Mouse (Mus musculus): ENCODE data around the gene Igfn1. TPM values are rescaled to one million over a fixed set of nuclear protein-coding genes. Genes with fewer than 3 reads are reported as not detected.

Gene Igfn1
- polyA plus RNA-seq, 1 experiment = 7.1 TPM

DNA sequence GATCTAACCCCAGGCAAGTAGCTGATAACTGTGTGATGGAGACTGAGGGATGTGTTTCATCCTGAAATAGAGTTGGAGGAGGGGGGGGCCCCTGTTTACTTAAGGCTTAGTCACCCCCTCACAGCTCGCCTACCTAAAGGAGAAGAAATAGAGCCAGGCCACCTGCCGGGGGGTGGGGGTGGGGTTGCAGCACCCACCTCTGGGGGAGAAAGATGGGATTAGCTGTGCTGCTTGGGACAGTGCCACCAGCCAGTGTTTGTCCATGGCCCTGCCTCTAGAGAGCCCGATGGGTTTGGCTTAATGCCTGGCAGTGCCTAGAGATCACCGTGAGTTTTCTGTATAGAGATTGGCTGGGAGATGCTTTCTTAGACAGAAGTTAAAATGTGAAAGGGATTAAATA lies 34.7 kb upstream of the Igfn1 start:
- peak overlapping the region; percentile 18 for H3K4me2 ChIP-seq (ENCODE audit: low read depth)
- H3ac ChIP-seq (ENCODE audit: control insufficient read depth, insufficient read length) = no peak overlapping the region
- no peak for TF ChIP-seq E2F4 (IDR thresholded peaks at IDR 0.05; ENCODE audit: insufficient read depth)
- TF ChIP-seq MYOD1 (IDR thresholded peaks at IDR 0.05; ENCODE audit: control insufficient read depth in 1 of 3, insufficient read length in 2 of 3, low read depth in 2 of 3) = peak in 1 of 3 experiments; percentile 62
- no peaks in the 10 kb centered on the region for H3K79me2 ChIP-seq (ENCODE audit: control insufficient read depth, insufficient read depth)
- no peak overlapping the region for H3K4me3 ChIP-seq
- no peaks in the 10 kb centered on the region for H3K36me3 ChIP-seq (ENCODE audit: control insufficient read depth, insufficient read depth)
- H3K27me3 ChIP-seq (ENCODE audit: control insufficient read depth, insufficient read depth, insufficient read length) = peaks cover 5% of the 10 kb centered on the region

GRCm38 (mm10) chr1:136040452-136040851 lies 34.3 kb upstream of the Igfn1 start:
- Histone ChIP-seq H3K4me3 (no peak overlapping the region), H3K4me2 (ENCODE audit: low read depth) (peak overlapping the region; percentile 18), H3ac (ENCODE audit: control insufficient read depth, insufficient read length) (no peak overlapping the region), H3K27me3 (ENCODE audit: control insufficient read depth, insufficient read depth, insufficient read length) (peaks cover 5% of the 10 kb centered on the region), H3K36me3 (ENCODE audit: control insufficient read depth, insufficient read depth) (no peaks in the 10 kb centered on the region), H3K79me2 (ENCODE audit: control insufficient read depth, insufficient read depth) (no peaks in the 10 kb centered on the region)
- TF ChIP-seq MYOD1 (IDR thresholded peaks at IDR 0.05; ENCODE audit: control insufficient read depth in 1 of 3, insufficient read length in 2 of 3, low read depth in 2 of 3) (no peak), MAX (IDR thresholded peaks at IDR 0.05; ENCODE audit: low read depth) (no peak), TCF3 (IDR thresholded peaks at IDR 0.05; ENCODE audit: insufficient read length, low read depth) (no peak), CEBPB (IDR thresholded peaks at IDR 0.05; ENCODE audit: insufficient read depth, poor library complexity, severe bottlenecking) (no peak), E2F4 (IDR thresholded peaks at IDR 0.05; ENCODE audit: insufficient read depth) (no peak), POLR2A (IDR thresholded peaks at IDR 0.05; ENCODE audit: insufficient read length, low read depth) (no peak), MYOG (IDR thresholded peaks at IDR 0.05; ENCODE audit: control insufficient read depth in 1 of 3, insufficient read depth in 1 of 3, insufficient read length in 2 of 3, low read depth in 2 of 3) (no peak), USF1 (IDR thresholded peaks at IDR 0.05; ENCODE audit: low read depth) (no peak), TCF12 (IDR thresholded peaks at IDR 0.05; ENCODE audit: insufficient read depth, poor library complexity, severe bottlenecking) (no peak), POLR2AphosphoS2 (IDR thresholded peaks at IDR 0.05; ENCODE audit: insufficient read length, low read depth) (no peak), REST (IDR thresholded peaks at IDR 0.05; ENCODE audit: insufficient read depth, insufficient read length) (no peak), SRF (IDR thresholded peaks at IDR 0.05; ENCODE audit: control insufficient read depth, insufficient read length, low read depth) (no peak)

DNA sequence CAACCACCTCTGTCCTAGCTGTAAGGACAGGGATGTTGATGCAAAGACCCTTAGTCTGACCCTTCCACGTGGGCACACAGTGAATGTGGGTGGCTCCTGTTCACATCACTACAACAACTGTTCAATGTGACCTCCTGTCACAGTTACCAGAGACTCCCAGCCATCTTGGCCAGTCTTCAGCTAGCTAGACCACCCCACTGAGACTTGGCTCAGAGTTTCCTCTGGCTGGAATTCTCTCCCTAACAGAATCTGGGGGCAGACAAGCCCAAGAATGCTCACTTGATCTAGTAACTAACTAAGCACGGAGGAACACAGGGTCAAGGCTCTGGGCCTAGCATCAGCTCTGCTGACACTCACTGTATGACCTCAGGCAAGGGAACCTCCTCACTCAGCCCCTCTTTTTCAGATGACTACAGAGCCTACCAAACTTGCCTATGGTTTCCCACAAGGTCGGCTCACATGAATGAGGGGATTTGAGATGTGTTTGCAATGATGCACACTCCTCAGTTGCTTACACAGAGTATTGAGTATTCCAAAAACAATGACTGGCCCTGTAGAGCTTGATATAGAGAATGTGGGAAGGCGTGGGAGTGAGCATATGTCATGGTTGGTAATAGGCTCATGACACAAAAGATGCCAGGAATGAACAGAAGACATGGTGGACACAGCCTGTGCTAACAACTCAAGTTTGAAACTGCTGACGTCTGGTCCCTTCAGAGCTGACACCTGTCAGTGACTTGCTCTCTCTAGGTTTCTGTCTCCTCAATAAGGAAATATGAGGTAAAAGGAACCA lies 32.8 kb upstream of the Igfn1 start:
- H3K27me3 ChIP-seq (ENCODE audit: control insufficient read depth, insufficient read depth, insufficient read length) = no peaks in the 10 kb centered on the region
- H3K4me3 ChIP-seq = no peak overlapping the region
- no peak for TF ChIP-seq E2F4 (IDR thresholded peaks at IDR 0.05; ENCODE audit: insufficient read depth)
- TF ChIP-seq USF1 (IDR thresholded peaks at IDR 0.05; ENCODE audit: low read depth) = no peak
- no peak for TF ChIP-seq MAX (IDR thresholded peaks at IDR 0.05; ENCODE audit: low read depth)
- TF ChIP-seq SRF (IDR thresholded peaks at IDR 0.05; ENCODE audit: control insufficient read depth, insufficient read length, low read depth) = no peak
- no peak for TF ChIP-seq POLR2AphosphoS2 (IDR thresholded peaks at IDR 0.05; ENCODE audit: insufficient read length, low read depth)
- no peak for TF ChIP-seq REST (IDR thresholded peaks at IDR 0.05; ENCODE audit: insufficient read depth, insufficient read length)
- no peak for TF ChIP-seq POLR2A (IDR thresholded peaks at IDR 0.05; ENCODE audit: insufficient read length, low read depth)
- no peak for TF ChIP-seq CEBPB (IDR thresholded peaks at IDR 0.05; ENCODE audit: insufficient read depth, poor library complexity, severe bottlenecking)
- TF ChIP-seq TCF12 (IDR thresholded peaks at IDR 0.05; ENCODE audit: insufficient read depth, poor library complexity, severe bottlenecking) = peak; percentile 3
- peak in 1 of 3 experiments; percentile 40 for TF ChIP-seq MYOG (IDR thresholded peaks at IDR 0.05; ENCODE audit: control insufficient read depth in 1 of 3, insufficient read depth in 1 of 3, insufficient read length in 2 of 3, low read depth in 2 of 3)
- peak in 2 of 3 experiments; percentile 20 to 53 for TF ChIP-seq MYOD1 (IDR thresholded peaks at IDR 0.05; ENCODE audit: control insufficient read depth in 1 of 3, insufficient read length in 2 of 3, low read depth in 2 of 3)
- no peak for TF ChIP-seq TCF3 (IDR thresholded peaks at IDR 0.05; ENCODE audit: insufficient read length, low read depth)
- no peaks in the 10 kb centered on the region for H3K79me2 ChIP-seq (ENCODE audit: control insufficient read depth, insufficient read depth)
- no peaks in the 10 kb centered on the region for H3K36me3 ChIP-seq (ENCODE audit: control insufficient read depth, insufficient read depth)
- H3ac ChIP-seq (ENCODE audit: control insufficient read depth, insufficient read length) = no peak overlapping the region
- no peak overlapping the region for H3K4me2 ChIP-seq (ENCODE audit: low read depth)

DNA sequence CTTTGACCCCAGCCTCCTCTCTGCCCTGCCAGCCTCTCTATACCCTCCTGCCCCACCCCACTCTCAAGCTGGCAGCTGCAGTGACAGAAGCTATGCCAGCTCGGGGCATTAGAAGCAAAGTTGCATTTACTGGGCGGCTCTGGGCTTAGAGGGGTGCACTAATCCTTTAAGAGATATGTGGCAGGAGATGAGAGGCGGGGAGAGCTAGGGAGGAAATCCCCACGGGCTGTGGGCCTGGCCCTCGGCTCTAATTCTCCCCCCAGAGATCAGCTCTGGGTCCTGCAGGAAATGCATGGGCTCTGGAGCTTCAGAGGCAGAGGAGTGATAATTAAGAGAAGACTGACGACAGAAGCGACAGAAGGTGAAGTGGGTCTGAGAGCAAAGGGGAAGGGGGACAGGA lies 26.8 kb upstream of the Igfn1 start:
- no peak overlapping the region for H3K4me2 ChIP-seq (ENCODE audit: low read depth)
- TF ChIP-seq SRF (IDR thresholded peaks at IDR 0.05; ENCODE audit: control insufficient read depth, insufficient read length, low read depth) (no peak), CEBPB (IDR thresholded peaks at IDR 0.05; ENCODE audit: insufficient read depth, poor library complexity, severe bottlenecking) (no peak), E2F4 (IDR thresholded peaks at IDR 0.05; ENCODE audit: insufficient read depth) (no peak), POLR2A (IDR thresholded peaks at IDR 0.05; ENCODE audit: insufficient read length, low read depth) (no peak)
- no peak overlapping the region for H3K4me3 ChIP-seq
- no peaks in the 10 kb centered on the region for H3K79me2 ChIP-seq (ENCODE audit: control insufficient read depth, insufficient read depth)
- H3ac ChIP-seq (ENCODE audit: control insufficient read depth, insufficient read length) = no peak overlapping the region
- H3K36me3 ChIP-seq (ENCODE audit: control insufficient read depth, insufficient read depth) = peaks cover 3% of the 10 kb centered on the region
- H3K27me3 ChIP-seq (ENCODE audit: control insufficient read depth, insufficient read depth, insufficient read length) = no peaks in the 10 kb centered on the region

DNA sequence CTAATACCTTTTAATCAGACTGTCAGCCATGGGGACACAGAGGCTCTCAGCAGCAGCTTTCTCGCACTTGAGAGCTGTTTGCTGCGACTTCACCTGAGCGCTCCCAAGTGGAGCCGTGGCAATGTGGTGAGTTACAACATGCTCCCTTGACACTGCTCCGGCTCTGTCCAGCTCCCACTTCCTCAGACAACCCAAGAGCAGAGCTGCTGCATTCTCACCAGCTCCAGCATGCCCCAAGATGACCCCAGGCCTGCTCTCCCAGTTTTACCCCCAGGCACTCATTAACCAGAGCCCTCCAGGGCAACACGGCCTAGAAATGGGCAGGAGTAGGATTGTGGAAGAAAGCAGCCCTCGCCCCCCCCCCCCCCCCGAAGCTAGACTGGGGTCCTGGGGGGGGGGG lies 25.6 kb upstream of the Igfn1 start:
- TF ChIP-seq MAX (IDR thresholded peaks at IDR 0.05; ENCODE audit: low read depth) (no peak), MYOG (IDR thresholded peaks at IDR 0.05; ENCODE audit: control insufficient read depth in 1 of 3, insufficient read depth in 1 of 3, insufficient read length in 2 of 3, low read depth in 2 of 3) (no peak), POLR2AphosphoS2 (IDR thresholded peaks at IDR 0.05; ENCODE audit: insufficient read length, low read depth) (no peak), CEBPB (IDR thresholded peaks at IDR 0.05; ENCODE audit: insufficient read depth, poor library complexity, severe bottlenecking) (no peak), USF1 (IDR thresholded peaks at IDR 0.05; ENCODE audit: low read depth) (no peak), SRF (IDR thresholded peaks at IDR 0.05; ENCODE audit: control insufficient read depth, insufficient read length, low read depth) (no peak), MYOD1 (IDR thresholded peaks at IDR 0.05; ENCODE audit: control insufficient read depth in 1 of 3, insufficient read length in 2 of 3, low read depth in 2 of 3) (no peak), E2F4 (IDR thresholded peaks at IDR 0.05; ENCODE audit: insufficient read depth) (no peak), REST (IDR thresholded peaks at IDR 0.05; ENCODE audit: insufficient read depth, insufficient read length) (no peak), POLR2A (IDR thresholded peaks at IDR 0.05; ENCODE audit: insufficient read length, low read depth) (no peak), TCF12 (IDR thresholded peaks at IDR 0.05; ENCODE audit: insufficient read depth, poor library complexity, severe bottlenecking) (no peak), TCF3 (IDR thresholded peaks at IDR 0.05; ENCODE audit: insufficient read length, low read depth) (no peak)
- Histone ChIP-seq H3K4me3 (no peak overlapping the region), H3ac (ENCODE audit: control insufficient read depth, insufficient read length) (no peak overlapping the region), H3K27me3 (ENCODE audit: control insufficient read depth, insufficient read depth, insufficient read length) (no peaks in the 10 kb centered on the region), H3K4me2 (ENCODE audit: low read depth) (no peak overlapping the region), H3K79me2 (ENCODE audit: control insufficient read depth, insufficient read depth) (no peaks in the 10 kb centered on the region), H3K36me3 (ENCODE audit: control insufficient read depth, insufficient read depth) (peaks cover 3% of the 10 kb centered on the region)
